Mouse (Mus musculus) cerebellum, adult 2 months (tissue): Measurements from ENCODE around the gene Pik3r1.

Source experiments
- CTCF ChIP-seq: fragments of 200-500 bp; IDR thresholded peaks from 2 replicates; pipeline ENCODE4 v1.5.1; 2011; ENCODE audit warnings: low read depth, mild to moderate bottlenecking, control low read depth, low read length, moderate library complexity, borderline replicate concordance; ENCODE audit not compliant: insufficient read depth
- POLR2A ChIP-seq: fragments of 200-500 bp; IDR thresholded peaks from 2 replicates; pipeline ENCODE4 v1.6.1; 2011; ENCODE audit warnings: low read length, control low read depth, borderline replicate concordance; ENCODE audit not compliant: insufficient read depth

DNA sequence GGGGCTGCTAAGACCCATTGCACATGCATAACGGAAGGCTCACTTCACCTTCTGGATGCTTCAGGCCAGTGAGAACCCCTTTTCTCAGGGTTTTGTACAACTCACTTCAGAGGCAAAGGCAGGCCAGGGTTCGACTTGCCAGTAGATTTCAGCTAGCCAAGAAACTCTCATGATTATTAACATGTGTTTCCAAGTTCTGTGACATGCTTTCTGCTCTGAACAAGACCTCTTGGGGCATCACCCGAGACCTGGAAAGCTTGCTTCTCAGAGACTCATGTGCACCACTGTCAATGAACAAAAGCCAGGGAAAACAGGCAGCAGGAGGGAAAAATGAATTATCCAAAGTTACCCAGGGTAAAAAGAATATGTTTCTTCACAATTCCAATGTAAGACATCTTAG lies 71.7 kb downstream of the Pik3r1 start:
- TF ChIP-seq POLR2A (no peak), CTCF (no peak)
